Mouse (Mus musculus): Measurements from ENCODE around the gene Ndufaf3.

Ndufaf3 gene

DNA sequence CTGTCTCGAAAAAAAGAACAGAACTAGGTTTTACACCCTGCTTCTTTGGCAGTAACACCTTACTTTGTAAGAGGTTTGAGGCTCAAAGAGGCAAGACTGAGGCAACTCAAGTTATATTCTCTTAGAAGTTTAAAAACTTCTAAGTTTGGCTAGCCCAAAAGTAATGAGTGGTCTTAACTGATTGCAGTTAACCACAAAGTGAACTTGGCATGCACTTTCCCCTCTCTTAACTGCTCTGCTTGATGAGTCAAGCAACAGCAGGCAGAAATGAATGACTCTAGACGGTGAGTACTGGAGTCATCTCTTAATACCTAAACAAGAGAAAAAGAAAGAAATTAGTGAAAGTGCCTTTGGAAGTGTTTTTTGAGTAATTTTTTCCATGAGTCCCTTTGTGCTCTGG lies 45.6 kb downstream of the Ndufaf3 start:
- no peak for DNase-seq (ENCODE audit: low spot score in 2 of 2)

DNA sequence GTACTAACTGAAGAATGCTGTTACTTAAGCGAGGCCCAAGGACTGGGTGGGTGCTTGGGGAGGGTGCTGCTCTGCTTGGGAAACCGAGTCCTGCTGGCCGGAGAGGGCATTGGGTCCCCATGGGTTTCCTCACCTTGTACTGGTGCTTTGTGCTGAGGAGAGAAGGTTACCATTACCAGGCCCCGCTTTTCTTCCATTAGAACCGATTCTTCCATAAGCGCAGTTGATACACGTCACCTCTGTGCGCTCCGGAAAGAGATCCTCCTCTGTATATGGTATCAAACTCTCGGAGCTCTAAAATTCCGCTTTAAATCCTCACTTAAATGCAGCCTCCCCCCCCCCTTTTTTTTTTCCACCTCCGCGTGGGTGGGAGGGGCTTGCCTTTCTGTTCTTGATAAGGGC lies 49.3 kb downstream of the Ndufaf3 start:
- DNase-seq (ENCODE audit: low spot score in 2 of 2), result peak in 1 of 2 experiments; percentile 60

DNA sequence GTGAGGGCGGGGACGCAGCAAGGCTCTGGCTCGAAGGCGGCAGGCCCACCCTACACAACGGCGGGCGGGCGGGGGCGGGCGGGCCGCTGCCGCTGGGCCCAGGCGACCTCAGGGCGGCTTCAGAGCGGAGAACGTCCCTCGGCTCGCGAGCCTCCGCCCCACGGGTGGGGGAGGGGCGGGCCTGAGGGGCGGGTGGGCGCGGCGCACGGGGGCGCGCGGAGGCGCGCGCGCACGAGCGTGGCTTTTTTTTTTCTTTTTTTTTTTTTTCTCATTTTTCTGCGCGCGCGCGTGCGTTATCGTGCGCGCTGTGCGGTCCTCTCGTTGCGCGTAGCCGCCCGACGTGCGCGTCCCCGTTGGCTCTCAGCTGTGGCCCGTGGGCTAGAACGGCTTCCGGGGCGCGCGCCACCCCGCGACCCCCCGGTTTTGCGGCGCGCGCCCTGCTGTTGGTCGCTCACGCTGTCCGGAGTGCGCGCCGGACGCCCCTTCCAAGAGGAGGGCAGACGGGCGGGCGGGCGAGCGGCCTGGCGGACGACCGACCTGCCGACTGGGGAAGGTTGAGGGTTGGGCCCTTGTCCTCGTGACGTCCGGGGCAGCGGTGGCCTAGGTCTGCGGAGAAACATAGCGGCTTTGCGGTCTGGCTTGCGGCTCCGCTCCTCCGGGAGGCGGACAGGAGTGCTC lies 49.8 kb downstream of the Ndufaf3 start:
- DNase-seq (ENCODE audit: low spot score in 2 of 2), result peak; percentile 77 to 92

DNA sequence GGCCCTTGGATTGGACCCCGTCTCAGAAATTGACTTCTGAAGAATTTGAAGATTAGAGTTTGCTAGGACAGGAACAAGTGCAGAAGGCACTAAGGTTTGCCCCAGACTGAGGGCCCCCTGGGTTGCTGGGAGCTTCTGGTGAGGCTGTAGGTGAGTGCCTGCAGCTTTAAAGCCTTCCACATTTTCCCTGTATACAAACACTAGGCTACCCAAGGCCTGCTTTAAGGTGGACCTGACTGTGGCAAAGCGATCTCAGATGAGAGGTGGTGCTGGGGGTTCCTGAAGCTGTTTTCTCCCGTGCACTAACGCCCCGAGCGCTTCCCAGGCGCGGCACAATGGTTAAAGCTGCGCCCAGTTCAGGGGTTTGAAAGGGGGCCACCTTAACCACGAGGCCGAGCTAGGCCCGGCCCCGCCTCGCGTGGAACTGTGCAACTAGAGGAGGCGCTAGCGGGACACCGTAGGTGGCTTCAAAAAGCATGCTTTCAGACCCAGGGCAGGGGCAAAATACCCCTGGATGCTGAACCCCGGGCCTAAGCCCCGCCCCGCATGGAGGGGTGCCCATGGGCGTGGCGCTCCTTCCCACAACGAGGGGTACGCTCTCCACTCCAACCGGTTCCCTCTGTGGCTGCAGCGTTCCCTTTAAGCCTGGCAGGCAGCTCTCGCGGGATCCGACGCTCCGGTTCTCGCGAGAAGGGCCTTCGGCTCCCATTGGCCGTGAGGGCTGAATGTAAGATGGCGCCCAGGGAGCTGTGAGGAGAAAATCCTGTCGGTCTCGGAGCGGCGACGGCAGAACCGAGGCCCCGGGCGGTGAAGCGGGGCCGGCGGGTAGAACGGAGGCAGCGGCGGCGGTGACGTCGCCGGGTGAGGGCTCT lies 50.6 kb downstream of the Ndufaf3 start, which contains the start of gene Qrich1:
Gene Qrich1, plus strand, starts transcription at position 427 of the 872 bp plus-strand sequence.
- DNase-seq (ENCODE audit: low spot score in 2 of 2), result peak; percentile 94
